Mouse (Mus musculus): ENCODE measurements around the gene Elmo2. TPM values are rescaled to one million over a fixed set of nuclear protein-coding genes. Genes with fewer than 3 reads are reported as not detected.

Elmo2 gene
- polyA plus RNA-seq, 1 experiment from 2014 or later: 61.3 TPM

- Histone ChIP-seq H3K27ac (no peak overlapping the region), H3K4me1 (no peaks in the 10 kb centered on the region), H3K4me3 (no peak overlapping the region), H3K9me3 (peaks cover 19% of the 10 kb centered on the region), H3K27me3 (ENCODE audit: insufficient read depth, poor library complexity, severe bottlenecking) (0 out of 2 replicates have a peak, but pooled peaks cover 9% of the 10 kb centered on the region), H3K36me3 (no peaks in the 10 kb centered on the region)
- 27% methylated on average over 8 of the region's 8 CpGs for WGBS
- DNase-seq (ENCODE audit: low spot score): no peak
Measured at GRCm38 (mm10) chr2:165349466-165349865, 23.2 kb upstream of the Elmo2 start.

GRCm38 (mm10) chr2:165346180-165346579 is 19.9 kb upstream of the Elmo2 start:
- Histone ChIP-seq H3K27ac (no peak overlapping the region), H3K27me3 (ENCODE audit: insufficient read depth, poor library complexity, severe bottlenecking) (0 out of 2 replicates have a peak, but pooled peaks cover 12% of the 10 kb centered on the region), H3K9me3 (no peaks in the 10 kb centered on the region), H3K4me3 (no peak overlapping the region), H3K4me1 (no peaks in the 10 kb centered on the region), H3K36me3 (no peaks in the 10 kb centered on the region)
- 85% methylated on average over 5 of the region's 5 CpGs for WGBS
- DNase-seq (ENCODE audit: low spot score): no peak

- WGBS: 34% methylated on average over 3 of the region's 3 CpGs
- DNase-seq (ENCODE audit: low spot score): no peak
Measured at GRCm38 (mm10) chr2:165337191-165337590, 10.9 kb upstream of the Elmo2 start.

GRCm38 (mm10) chr2:165332610-165333210 is 6.4 kb upstream of the Elmo2 start:
- WGBS: 51% methylated on average over 14 of the region's 14 CpGs
- Histone ChIP-seq H3K4me1 (peaks cover 24% of the 10 kb centered on the region; the same call in 1 of the 2 replicates), H3K36me3 (no peaks in the 10 kb centered on the region), H3K4me3 (no peak overlapping the region), H3K9me3 (no peaks in the 10 kb centered on the region), H3K27me3 (ENCODE audit: insufficient read depth, poor library complexity, severe bottlenecking) (0 out of 2 replicates have a peak, but pooled peaks cover 7% of the 10 kb centered on the region), H3K27ac (no peak overlapping the region)
- no peak for DNase-seq (ENCODE audit: low spot score)

More at GRCm38 (mm10) chr2:165337191-165337590, 10.9 kb upstream of the Elmo2 start:
- peaks cover 9% of the 10 kb centered on the region; the same call in 1 of the 2 replicates for H3K4me1 ChIP-seq
- no peaks in the 10 kb centered on the region for H3K9me3 ChIP-seq
- no peaks in the 10 kb centered on the region for H3K36me3 ChIP-seq
- H3K27me3 ChIP-seq (ENCODE audit: insufficient read depth, poor library complexity, severe bottlenecking): peaks cover 12% of the 10 kb centered on the region; the same call in 1 of the 2 replicates
- no peak overlapping the region for H3K4me3 ChIP-seq
- no peak overlapping the region for H3K27ac ChIP-seq

- H3K27ac ChIP-seq: no peak overlapping the region
- no peaks in the 10 kb centered on the region for H3K9me3 ChIP-seq
- H3K36me3 ChIP-seq: no peaks in the 10 kb centered on the region
- no peak for DNase-seq (ENCODE audit: low spot score)
- no peak overlapping the region for H3K4me3 ChIP-seq
- H3K4me1 ChIP-seq: peaks cover 39% of the 10 kb centered on the region
- H3K27me3 ChIP-seq (ENCODE audit: insufficient read depth, poor library complexity, severe bottlenecking): 0 out of 2 replicates have a peak, but pooled peaks cover 7% of the 10 kb centered on the region
- WGBS: 15% methylated on average over 3 of the region's 3 CpGs
Measured at GRCm38 (mm10) chr2:165329703-165330102, 3.4 kb upstream of the Elmo2 start.

- Histone ChIP-seq H3K27ac (no peak overlapping the region), H3K27me3 (ENCODE audit: insufficient read depth, poor library complexity, severe bottlenecking) (0 out of 2 replicates have a peak, but pooled peaks cover 7% of the 10 kb centered on the region), H3K36me3 (no peaks in the 10 kb centered on the region), H3K4me3 (no peak overlapping the region), H3K9me3 (no peaks in the 10 kb centered on the region), H3K4me1 (peaks cover 49% of the 10 kb centered on the region)
- DNase-seq (ENCODE audit: low spot score): no peak
- WGBS: 64% methylated on average over 5 of the region's 5 CpGs
Measured at GRCm38 (mm10) chr2:165328746-165329145, 2.5 kb upstream of the Elmo2 start.

GRCm38 (mm10) chr2:165327386-165327785 is 1.1 kb upstream of the Elmo2 start:
- 0 out of 2 replicates have a peak, but pooled peaks cover 7% of the 10 kb centered on the region for H3K27me3 ChIP-seq (ENCODE audit: insufficient read depth, poor library complexity, severe bottlenecking)
- H3K4me1 ChIP-seq: peaks cover 53% of the 10 kb centered on the region
- no peaks in the 10 kb centered on the region for H3K9me3 ChIP-seq
- 40% methylated on average over 7 of the region's 7 CpGs for WGBS
- peak overlapping the region; percentile 92 for H3K4me3 ChIP-seq
- H3K36me3 ChIP-seq: peaks cover 7% of the 10 kb centered on the region
- DNase-seq (ENCODE audit: low spot score): no peak
- peak overlapping the region; percentile 89; the same call in 1 of the 2 replicates for H3K27ac ChIP-seq

- peak overlapping the region; percentile 92 for H3K4me3 ChIP-seq
- peaks cover 69% of the 10 kb centered on the region for H3K4me1 ChIP-seq
- 0 out of 2 replicates have a peak, but pooled peaks cover 7% of the 10 kb centered on the region for H3K27me3 ChIP-seq (ENCODE audit: insufficient read depth, poor library complexity, severe bottlenecking)
- no peak for DNase-seq (ENCODE audit: low spot score)
- WGBS: under 1% methylated on average over 30 of the region's 30 CpGs
- H3K36me3 ChIP-seq: peaks cover 7% of the 10 kb centered on the region
- peak overlapping the region; percentile 89 for H3K27ac ChIP-seq
- H3K9me3 ChIP-seq: no peaks in the 10 kb centered on the region
Measured at GRCm38 (mm10) chr2:165325521-165326303, 567 bp downstream of the Elmo2 start.

GRCm38 (mm10) chr2:165323928-165324327 is 2.4 kb downstream of the Elmo2 start:
- peaks cover 7% of the 10 kb centered on the region for H3K36me3 ChIP-seq
- H3K27ac ChIP-seq: no peak overlapping the region
- no peak for DNase-seq (ENCODE audit: low spot score)
- 71% methylated on average over 5 of the region's 5 CpGs for WGBS
- no peaks in the 10 kb centered on the region for H3K9me3 ChIP-seq
- H3K4me3 ChIP-seq: no peak overlapping the region
- peaks cover 78% of the 10 kb centered on the region for H3K4me1 ChIP-seq
- H3K27me3 ChIP-seq (ENCODE audit: insufficient read depth, poor library complexity, severe bottlenecking): 0 out of 2 replicates have a peak, but pooled peaks cover 7% of the 10 kb centered on the region

- 74% methylated on average over 5 of the region's 5 CpGs for WGBS
- H3K9me3 ChIP-seq: no peaks in the 10 kb centered on the region
- peaks cover 7% of the 10 kb centered on the region for H3K36me3 ChIP-seq
- no peak for DNase-seq (ENCODE audit: low spot score)
- H3K4me1 ChIP-seq: peaks cover 78% of the 10 kb centered on the region
- 0 out of 2 replicates have a peak, but pooled peaks cover 2% of the 10 kb centered on the region for H3K27me3 ChIP-seq (ENCODE audit: insufficient read depth, poor library complexity, severe bottlenecking)
- no peak overlapping the region for H3K27ac ChIP-seq
- no peak overlapping the region for H3K4me3 ChIP-seq
Measured at GRCm38 (mm10) chr2:165323484-165323883, 2.8 kb downstream of the Elmo2 start.

GRCm38 (mm10) chr2:165321981-165322735 is 4.1 kb downstream of the Elmo2 start:
- no peak overlapping the region for H3K4me3 ChIP-seq
- WGBS: 83% methylated on average over 22 of the region's 22 CpGs
- no peak overlapping the region for H3K27ac ChIP-seq
- H3K4me1 ChIP-seq: peaks cover 83% of the 10 kb centered on the region
- H3K9me3 ChIP-seq: no peaks in the 10 kb centered on the region
- no peak for DNase-seq (ENCODE audit: low spot score)
- H3K36me3 ChIP-seq: peaks cover 7% of the 10 kb centered on the region
- H3K27me3 ChIP-seq (ENCODE audit: insufficient read depth, poor library complexity, severe bottlenecking): no peaks in the 10 kb centered on the region

GRCm38 (mm10) chr2:165321381-165321888 is 4.8 kb downstream of the Elmo2 start:
- H3K27ac ChIP-seq: peak overlapping the region; percentile 53
- WGBS: 64% methylated on average over 8 of the region's 8 CpGs
- peaks cover 7% of the 10 kb centered on the region for H3K36me3 ChIP-seq
- no peaks in the 10 kb centered on the region for H3K9me3 ChIP-seq
- no peak for DNase-seq (ENCODE audit: low spot score)
- H3K4me3 ChIP-seq: 0 out of 2 replicates have a peak overlapping the region, but pooled peaks have one; percentile 4
- H3K4me1 ChIP-seq: peaks cover 85% of the 10 kb centered on the region
- H3K27me3 ChIP-seq (ENCODE audit: insufficient read depth, poor library complexity, severe bottlenecking): no peaks in the 10 kb centered on the region

All from heart, embryonic 10.5 days (tissue).